Mouse (Mus musculus) lung, embryonic 15.5 days (tissue): ENCODE data around the gene 1700028J19Rik. TPM values are rescaled to one million over a fixed set of nuclear protein-coding genes. Genes with fewer than 3 reads are reported as not detected.

Experiments
- ATAC-seq: fragments of 200-750 bp; cut with Nextera tagmentation; 2 replicates; pipeline ENCODE4 v1.8.0; 2017; ENCODE audit warnings: moderate number of reproducible peaks, borderline replicate concordance; ENCODE audit not compliant: low FRiP score, low TSS enrichment; ENCODE audit errors: extremely low read depth
- H3K27ac ChIP-seq: fragments of 300-500 bp; sonication (generic); 2 replicates; pipeline ENCODE4 v1.5.1; 2015; ENCODE audit warnings: moderate library complexity, mild to moderate bottlenecking, inconsistent platforms
- H3K27me3 ChIP-seq: fragments of 300-500 bp; sonication (generic); 2 replicates; pipeline ENCODE4 v1.6.1; 2015; ENCODE audit warnings: inconsistent platforms
- H3K36me3 ChIP-seq: fragments of 300-500 bp; sonication (generic); 2 replicates; pipeline ENCODE4 v1.6.1; 2015; ENCODE audit warnings: inconsistent platforms
- H3K4me1 ChIP-seq: fragments of 300-500 bp; sonication (generic); 2 replicates; pipeline ENCODE4 v1.6.1; 2015; ENCODE audit warnings: inconsistent platforms
- H3K4me2 ChIP-seq: fragments of 300-500 bp; sonication (generic); 2 replicates; pipeline ENCODE4 v1.6.1; 2015; ENCODE audit warnings: inconsistent platforms, mild to moderate bottlenecking, moderate library complexity
- H3K4me3 ChIP-seq: fragments of 300-500 bp; sonication (generic); 2 replicates; pipeline ENCODE4 v1.5.1; 2015; ENCODE audit warnings: mild to moderate bottlenecking, inconsistent platforms
- H3K9ac ChIP-seq: fragments of 300-500 bp; sonication (generic); 2 replicates; pipeline ENCODE4 v1.6.1; 2015; ENCODE audit warnings: inconsistent platforms
- H3K9me3 ChIP-seq: fragments of 300-500 bp; sonication (generic); 2 replicates; pipeline ENCODE4 v1.6.1; 2016; ENCODE audit warnings: inconsistent platforms
- WGBS: fragments of 180-500 bp; shearing (Covaris S2); methylation state at CpG from one replicate; pipeline ENCODE4 v1.1.7; 2015; 5-methylcytosine and 5-hydroxymethylcytosine counted together
- polyA plus RNA-seq: library from polyadenylated mRNA; unstranded; fragments of >200 nt; fragmentation: Nextera tagmentation; extraction: Ambion mirVana; gene quantifications from 2 replicates; pipeline ENCODE4 v1.2.1, GENCODE M21; 2015

1700028J19Rik gene
- polyA plus RNA-seq, result 1.4 TPM in 2 replicates

DNA sequence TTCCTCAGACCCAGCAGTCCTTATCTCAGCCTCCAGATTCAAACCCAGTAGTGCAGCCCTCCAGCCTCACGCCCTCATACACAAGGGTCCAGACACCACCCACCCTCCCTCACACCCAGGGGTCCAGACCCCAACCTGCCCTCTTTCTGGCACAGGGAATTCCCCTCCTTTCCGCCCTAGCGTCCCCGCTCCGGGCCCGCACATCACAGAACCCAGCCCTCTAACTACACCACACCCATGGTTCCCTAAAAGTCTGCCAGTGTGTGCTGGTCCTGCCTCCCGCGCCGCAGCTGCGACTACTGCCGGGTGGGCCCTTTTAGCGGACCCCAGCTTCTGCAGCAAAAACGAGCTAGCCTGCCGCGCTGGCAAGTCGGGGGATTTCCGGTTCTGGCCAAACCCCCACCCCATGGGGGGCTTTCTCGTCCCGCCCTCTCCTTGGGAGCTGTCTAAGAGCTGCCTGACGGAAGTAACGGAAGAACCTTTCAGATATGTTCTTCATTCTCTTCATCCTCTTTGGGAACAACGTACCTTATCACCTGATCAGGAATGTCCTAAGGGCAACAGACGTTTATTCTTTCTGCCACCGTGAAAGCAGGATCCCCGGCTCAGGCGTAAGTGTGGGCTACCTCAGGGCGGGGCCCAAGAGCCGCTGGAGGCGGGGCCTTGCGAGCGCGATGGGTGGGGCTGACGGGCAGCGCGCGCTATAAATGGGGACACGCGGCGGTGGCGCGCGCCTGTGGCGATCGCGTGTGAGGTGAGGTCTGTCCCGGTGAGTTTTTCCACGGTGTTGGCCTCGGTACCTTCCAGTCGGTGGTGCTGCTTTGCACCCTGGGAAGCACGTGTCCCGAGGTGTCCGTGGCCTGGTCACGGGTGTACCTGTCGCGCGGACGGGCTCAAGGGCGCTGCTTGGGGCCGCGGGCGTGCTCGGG, at the start of gene 1700028J19Rik, which contains the start of gene 2410002F23Rik:
1700028J19Rik (minus strand) TSS at position 641 of the 929 bp plus-strand sequence.
2410002F23Rik (plus strand) TSS at position 668 of the 929 bp plus-strand sequence.
- Histone ChIP-seq H3K4me2 (peak within 1 kb of the TSS; percentile 63), H3K4me3 (peak within 1 kb of the TSS; percentile 99), H3K27ac (peak within 1 kb of the TSS; percentile 93), H3K9ac (peak within 1 kb of the TSS; percentile 91), H3K36me3 (peaks cover 31% of the 10 kb centered on the region), H3K27me3 (no peaks in the 10 kb centered on the region), H3K9me3 (no peaks in the 10 kb centered on the region), H3K4me1 (peaks cover 19% of the 10 kb centered on the region)
- WGBS, result under 1% methylated on average over 62 of the region's 62 CpGs
- peak; percentile 80 for ATAC-seq

DNA sequence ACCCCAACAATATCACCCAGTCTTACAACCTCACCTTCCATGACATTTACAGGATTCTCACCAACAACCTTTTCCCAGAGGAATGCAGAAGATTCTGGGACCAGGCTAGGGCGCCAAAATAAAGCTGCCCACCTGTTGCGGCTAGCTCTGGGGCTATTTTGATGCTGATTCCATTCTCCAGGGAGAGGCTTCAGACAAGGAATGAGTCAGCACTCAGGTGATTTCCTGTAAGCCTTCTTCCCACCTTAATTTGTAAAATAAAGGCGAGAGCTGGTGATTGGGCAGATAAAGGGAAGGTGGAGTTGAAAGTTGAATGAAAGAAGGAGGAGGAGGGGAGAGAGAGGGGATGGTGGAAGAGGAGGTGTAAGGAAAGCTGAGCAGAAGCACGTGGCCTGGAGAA, 44.9 kb upstream of the 1700028J19Rik start:
- no peak overlapping the region for H3K4me2 ChIP-seq
- H3K27ac ChIP-seq, result no peak overlapping the region
- no peak for ATAC-seq
- H3K27me3 ChIP-seq, result no peaks in the 10 kb centered on the region
- H3K9ac ChIP-seq, result no peak overlapping the region
- no peaks in the 10 kb centered on the region for H3K9me3 ChIP-seq
- no peaks in the 10 kb centered on the region for H3K4me1 ChIP-seq
- 47% methylated on average over 4 of the region's 4 CpGs for WGBS
- H3K4me3 ChIP-seq, result no peak overlapping the region
- H3K36me3 ChIP-seq, result no peaks in the 10 kb centered on the region

DNA sequence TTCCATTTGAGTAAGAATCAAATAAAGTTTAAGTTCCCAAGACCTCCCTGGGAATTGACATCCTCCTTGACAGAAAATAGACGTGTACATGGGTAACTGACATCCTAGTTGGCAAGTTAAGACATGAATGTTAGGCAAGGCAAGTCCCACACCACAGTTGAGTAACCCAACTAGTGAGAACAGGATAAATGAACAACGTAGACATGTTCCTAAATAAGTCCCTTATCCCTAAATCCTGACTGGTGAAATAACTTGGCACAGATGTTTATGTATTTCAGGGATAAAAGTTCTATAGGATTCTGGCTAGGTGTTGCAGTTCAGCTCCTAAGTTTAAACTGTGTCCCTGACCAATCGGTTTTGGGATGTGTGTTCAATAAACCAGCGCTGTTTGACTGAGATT, 44.5 kb upstream of the 1700028J19Rik start:
- Histone ChIP-seq H3K4me2 (no peak overlapping the region), H3K27ac (no peak overlapping the region), H3K4me1 (no peaks in the 10 kb centered on the region), H3K9me3 (no peaks in the 10 kb centered on the region), H3K27me3 (no peaks in the 10 kb centered on the region), H3K36me3 (no peaks in the 10 kb centered on the region), H3K9ac (no peak overlapping the region), H3K4me3 (no peak overlapping the region)
- no peak for ATAC-seq
- WGBS, result 73% methylated on average over 4 of the region's 4 CpGs

DNA sequence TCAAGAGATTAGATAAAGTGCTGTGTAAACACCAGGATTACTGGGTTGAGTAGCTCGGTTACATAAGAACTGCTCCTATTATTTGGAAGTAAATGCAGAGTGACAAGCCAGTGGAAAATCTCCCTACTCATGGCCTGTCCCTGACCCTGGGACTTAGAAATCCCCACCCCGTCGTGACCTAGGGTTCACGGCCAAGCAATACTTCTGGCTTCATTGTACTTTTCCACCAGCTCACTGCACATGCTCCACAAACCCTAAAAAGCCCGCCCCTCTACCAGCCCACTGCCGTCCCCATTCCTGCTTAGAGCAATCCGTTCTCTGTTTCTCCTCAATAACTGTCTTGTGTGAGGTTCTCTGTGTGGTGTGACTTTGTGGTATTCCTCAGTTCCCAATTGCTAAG, 41.3 kb upstream of the 1700028J19Rik start:
- WGBS, result 56% methylated on average over 7 of the region's 7 CpGs
- no peak overlapping the region for H3K4me2 ChIP-seq
- no peak overlapping the region for H3K27ac ChIP-seq
- no peak for ATAC-seq
- H3K9me3 ChIP-seq, result no peaks in the 10 kb centered on the region
- H3K4me3 ChIP-seq, result no peak overlapping the region
- no peaks in the 10 kb centered on the region for H3K4me1 ChIP-seq
- no peaks in the 10 kb centered on the region for H3K36me3 ChIP-seq
- no peaks in the 10 kb centered on the region for H3K27me3 ChIP-seq
- H3K9ac ChIP-seq, result no peak overlapping the region

DNA sequence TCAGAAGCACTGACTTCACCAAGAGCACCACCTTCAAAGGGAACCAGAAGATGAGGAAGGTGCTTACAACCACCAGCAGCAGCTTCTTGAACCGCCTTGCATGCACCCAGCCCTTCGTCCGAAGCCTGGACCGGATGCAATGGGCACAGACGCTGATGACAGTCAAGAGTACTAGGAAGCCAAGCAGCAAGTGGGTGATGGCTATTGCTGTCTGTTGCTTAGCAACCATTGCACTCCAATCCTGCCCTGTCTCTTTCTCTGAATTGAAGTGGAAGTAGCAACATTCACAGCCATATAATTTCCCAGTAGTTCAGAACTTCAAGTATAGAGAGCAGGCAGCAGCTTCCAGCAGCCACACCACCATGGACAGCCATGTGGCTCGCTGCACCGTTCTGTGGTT, 35.1 kb upstream of the 1700028J19Rik start:
- no peaks in the 10 kb centered on the region for H3K36me3 ChIP-seq
- no peak overlapping the region for H3K4me3 ChIP-seq
- no peaks in the 10 kb centered on the region for H3K27me3 ChIP-seq
- H3K4me2 ChIP-seq, result no peak overlapping the region
- no peaks in the 10 kb centered on the region for H3K4me1 ChIP-seq
- 72% methylated on average over 7 of the region's 7 CpGs for WGBS
- H3K9ac ChIP-seq, result no peak overlapping the region
- no peaks in the 10 kb centered on the region for H3K9me3 ChIP-seq
- no peak for ATAC-seq
- no peak overlapping the region for H3K27ac ChIP-seq

DNA sequence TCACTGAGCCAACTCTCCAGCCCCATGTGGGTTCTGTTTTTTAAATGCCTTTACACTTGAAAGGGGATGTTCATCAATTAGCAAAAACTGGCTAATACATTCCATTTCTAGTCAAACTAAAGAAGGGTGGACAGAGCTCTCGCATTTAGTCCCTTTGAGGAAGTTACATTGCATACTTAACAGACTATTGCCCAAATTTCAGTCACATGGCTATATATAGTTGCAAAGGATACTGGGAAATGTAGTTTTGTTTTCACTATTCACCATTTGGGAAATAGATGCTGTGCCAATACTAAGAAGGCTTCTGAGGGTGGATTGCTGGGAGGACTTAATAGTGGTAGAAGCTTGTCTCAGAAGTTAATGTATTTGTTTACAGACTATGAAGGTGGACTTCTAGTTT, 34.5 kb upstream of the 1700028J19Rik start:
- Histone ChIP-seq H3K36me3 (no peaks in the 10 kb centered on the region), H3K4me2 (no peak overlapping the region), H3K9me3 (no peaks in the 10 kb centered on the region), H3K4me1 (no peaks in the 10 kb centered on the region), H3K27ac (no peak overlapping the region), H3K4me3 (no peak overlapping the region), H3K9ac (no peak overlapping the region), H3K27me3 (no peaks in the 10 kb centered on the region)
- WGBS, result 47% methylated on average over 1 of the region's 1 CpGs
- ATAC-seq, result no peak

DNA sequence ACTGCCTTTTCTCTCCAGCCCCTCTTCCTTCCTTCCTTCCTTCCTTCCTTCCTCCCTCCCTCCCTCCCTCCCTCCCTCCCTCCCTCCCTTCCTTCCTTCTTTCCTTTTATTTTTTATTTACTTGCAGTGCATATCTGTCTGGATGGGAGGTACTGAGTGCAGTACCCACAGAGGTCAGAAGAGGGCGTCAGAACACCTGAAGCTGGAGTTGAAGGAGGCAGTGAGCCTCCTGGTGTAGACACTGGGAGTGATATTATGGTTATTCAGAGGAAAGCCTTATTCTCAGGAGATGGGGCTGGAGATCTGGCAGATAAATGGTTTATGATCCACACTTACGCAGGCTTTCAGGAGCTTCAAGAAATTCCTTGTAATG, 30.7 kb upstream of the 1700028J19Rik start:
- 45% methylated on average over 2 of the region's 2 CpGs for WGBS
- no peak for ATAC-seq
- no peak overlapping the region for H3K4me3 ChIP-seq

DNA sequence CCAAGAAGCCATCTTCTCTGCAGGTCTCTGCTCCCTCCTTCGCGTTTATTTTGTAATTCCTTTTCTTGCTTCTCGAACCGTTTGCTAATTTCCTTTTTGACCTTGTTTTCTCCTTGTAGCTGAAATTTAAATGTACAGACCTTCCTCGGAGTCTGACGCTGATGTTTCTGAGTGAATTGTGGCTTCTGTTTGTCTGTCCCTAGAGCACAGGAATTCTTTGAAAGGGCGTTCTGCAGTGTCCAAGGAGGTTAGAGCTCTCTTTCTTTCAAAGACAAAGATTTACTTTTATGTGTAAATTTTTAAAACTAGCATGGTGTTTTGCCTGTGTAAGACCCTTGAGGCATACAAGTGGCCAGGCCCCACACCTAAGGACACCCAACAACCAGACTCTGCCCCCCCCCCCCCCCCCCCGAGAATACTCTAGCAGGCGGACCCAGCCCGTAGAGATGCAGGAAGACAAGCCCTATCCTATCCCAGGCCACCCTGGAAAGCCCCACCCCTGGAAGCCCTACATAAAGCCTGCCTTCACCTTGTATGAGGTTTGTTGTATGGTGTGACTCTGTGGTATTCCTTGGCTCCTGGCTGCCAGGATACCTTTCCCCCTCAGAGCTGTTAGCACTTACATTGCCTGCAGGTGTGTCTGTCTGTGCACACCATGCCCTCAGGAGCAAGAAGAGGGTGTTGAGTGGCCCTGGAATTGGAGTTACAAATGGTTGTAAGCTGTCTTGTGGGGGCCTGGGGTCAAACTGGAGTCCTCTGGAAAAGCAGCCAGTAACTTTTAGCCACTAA, 30.2 kb upstream of the 1700028J19Rik start:
- Histone ChIP-seq H3K9me3 (no peaks in the 10 kb centered on the region), H3K4me2 (no peak overlapping the region), H3K9ac (no peak overlapping the region), H3K36me3 (no peaks in the 10 kb centered on the region), H3K4me3 (no peak overlapping the region), H3K4me1 (no peaks in the 10 kb centered on the region), H3K27me3 (peaks cover 18% of the 10 kb centered on the region), H3K27ac (no peak overlapping the region)
- WGBS, result 63% methylated on average over 8 of the region's 10 CpGs
- ATAC-seq, result no peak

More for the DNA sequence above, 30.7 kb upstream of the 1700028J19Rik start:
- Histone ChIP-seq H3K36me3 (no peaks in the 10 kb centered on the region), H3K27me3 (peaks cover 18% of the 10 kb centered on the region), H3K4me2 (no peak overlapping the region), H3K27ac (no peak overlapping the region), H3K4me1 (no peaks in the 10 kb centered on the region), H3K9me3 (no peaks in the 10 kb centered on the region), H3K9ac (no peak overlapping the region)

DNA sequence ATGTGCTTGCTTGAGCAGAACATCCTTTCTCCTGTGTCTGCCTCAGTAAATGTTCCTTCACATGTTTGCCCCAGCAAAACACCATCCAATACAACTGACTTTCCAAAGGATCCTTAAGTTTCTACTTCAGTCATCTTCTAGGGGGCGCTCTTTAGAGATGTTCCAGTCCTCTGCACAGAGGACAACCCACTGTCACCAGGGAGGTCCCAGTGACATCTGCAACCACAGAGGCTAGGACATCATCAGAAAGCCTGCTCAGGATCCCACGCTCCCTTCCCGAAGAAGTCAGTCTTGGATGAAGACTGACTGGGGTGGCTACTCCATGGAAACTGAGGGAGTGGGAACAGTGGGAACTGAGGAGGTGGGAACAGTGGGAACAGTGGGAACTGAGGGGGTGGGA, 29.1 kb upstream of the 1700028J19Rik start:
- Histone ChIP-seq H3K9me3 (no peaks in the 10 kb centered on the region), H3K4me2 (no peak overlapping the region), H3K36me3 (no peaks in the 10 kb centered on the region), H3K27ac (no peak overlapping the region), H3K27me3 (peaks cover 18% of the 10 kb centered on the region), H3K4me1 (no peaks in the 10 kb centered on the region), H3K4me3 (no peak overlapping the region), H3K9ac (no peak overlapping the region)
- WGBS, result 61% methylated on average over 3 of the region's 3 CpGs
- no peak for ATAC-seq

DNA sequence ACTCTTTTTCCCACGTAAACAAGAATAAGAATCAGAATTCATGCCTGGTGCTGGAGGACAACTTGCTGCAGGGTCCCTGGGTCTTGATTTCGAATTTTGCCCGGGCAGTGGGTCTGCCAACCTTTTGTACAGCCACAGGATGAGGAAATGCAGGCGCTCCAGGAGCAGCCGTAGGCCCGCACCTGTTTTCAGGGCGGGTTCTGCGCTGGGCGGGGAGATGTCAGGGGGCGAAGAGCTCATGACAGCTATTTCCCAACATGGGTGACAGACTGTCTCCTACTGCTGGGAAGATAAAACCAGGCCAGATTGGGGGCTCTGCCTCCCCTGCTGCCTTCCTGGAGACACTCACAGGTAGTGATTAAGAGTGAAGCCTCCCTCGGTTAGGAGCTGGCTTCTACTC, 27.6 kb upstream of the 1700028J19Rik start:
- Histone ChIP-seq H3K9me3 (no peaks in the 10 kb centered on the region), H3K27ac (no peak overlapping the region), H3K4me2 (no peak overlapping the region), H3K4me3 (no peak overlapping the region), H3K4me1 (no peaks in the 10 kb centered on the region), H3K9ac (no peak overlapping the region), H3K27me3 (peaks cover 18% of the 10 kb centered on the region), H3K36me3 (no peaks in the 10 kb centered on the region)
- ATAC-seq, result no peak
- WGBS, result 26% methylated on average over 11 of the region's 11 CpGs

DNA sequence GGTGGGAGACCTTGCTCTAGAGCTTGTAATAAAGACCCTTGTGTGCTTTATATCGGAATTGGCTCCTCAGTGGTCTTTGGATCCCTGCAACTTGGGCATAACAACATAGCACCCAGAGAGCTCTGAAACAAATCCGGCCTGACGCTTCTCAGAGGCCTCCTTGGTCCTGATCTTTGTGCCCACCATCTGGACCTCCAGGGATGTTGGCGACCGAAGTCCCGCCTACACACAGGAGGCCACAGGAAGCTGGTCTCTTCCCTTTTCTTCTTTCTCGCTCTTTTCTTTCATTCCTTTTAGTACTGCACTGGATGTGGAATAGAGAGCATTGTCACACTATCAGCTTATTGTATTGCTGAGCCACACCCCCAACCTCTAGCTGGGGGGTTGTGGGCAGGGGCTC, 27.0 kb upstream of the 1700028J19Rik start:
- H3K4me2 ChIP-seq, result no peak overlapping the region
- ATAC-seq, result no peak
- H3K4me3 ChIP-seq, result no peak overlapping the region
- no peaks in the 10 kb centered on the region for H3K9me3 ChIP-seq
- no peak overlapping the region for H3K27ac ChIP-seq
- 74% methylated on average over 7 of the region's 7 CpGs for WGBS
- no peaks in the 10 kb centered on the region for H3K4me1 ChIP-seq
- H3K36me3 ChIP-seq, result no peaks in the 10 kb centered on the region
- no peak overlapping the region for H3K9ac ChIP-seq
- peaks cover 20% of the 10 kb centered on the region for H3K27me3 ChIP-seq

DNA sequence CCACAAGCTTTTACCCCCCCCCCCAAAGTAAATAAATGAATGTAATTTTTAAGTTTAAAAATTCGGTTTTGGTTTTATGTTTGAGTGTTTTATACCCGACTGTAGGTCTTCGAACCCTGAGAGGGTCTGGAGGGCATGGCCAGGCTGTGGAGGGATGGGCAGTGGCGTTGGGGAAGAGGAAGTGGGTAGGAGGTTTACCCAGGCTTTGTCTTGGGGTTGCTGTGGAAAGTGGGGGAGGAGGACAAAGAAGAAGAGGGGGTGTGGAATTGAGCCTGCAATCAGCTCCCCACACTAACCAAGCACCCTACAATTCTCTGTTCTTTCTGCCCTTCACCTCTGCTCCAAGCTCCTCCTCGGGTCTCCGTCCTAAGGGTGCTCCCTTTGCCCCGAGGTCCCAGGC, 26.1 kb upstream of the 1700028J19Rik start:
- ATAC-seq, result no peak
- peaks cover 21% of the 10 kb centered on the region for H3K27me3 ChIP-seq

More for the DNA sequence above, 26.1 kb upstream of the 1700028J19Rik start:
- H3K4me2 ChIP-seq, result no peak overlapping the region
- H3K4me1 ChIP-seq, result no peaks in the 10 kb centered on the region
- H3K9ac ChIP-seq, result no peak overlapping the region
- H3K4me3 ChIP-seq, result no peak overlapping the region
- no peak overlapping the region for H3K27ac ChIP-seq
- WGBS, result 76% methylated on average over 7 of the region's 7 CpGs
- H3K36me3 ChIP-seq, result no peaks in the 10 kb centered on the region
- H3K9me3 ChIP-seq, result no peaks in the 10 kb centered on the region
